Mouse (Mus musculus) layer of hippocampus, adult 2 months (tissue): Measurements from ENCODE around the gene Tbc1d17. TPM values are rescaled to one million over a fixed set of nuclear protein-coding genes. Genes with fewer than 3 reads are reported as not detected.

Source experiments
- DNase-seq, 2 experiments: peaks; one replicate each; pipeline ENCODE4 v3.0.0; 2022; ENCODE audit warnings: low spot score in 2 of 2
- H3K27ac ChIP-seq: fragments of 200-600 bp; 2 replicates; pipeline ENCODE4 v1.8.1; 2022
- H3K4me3 ChIP-seq: fragments of 200-600 bp; 2 replicates; pipeline ENCODE4 v1.8.1; 2022; ENCODE audit warnings: mild to moderate bottlenecking
- CTCF ChIP-seq: fragments of 200-600 bp; conservative IDR thresholded peaks from 2 replicates; pipeline ENCODE4 v1.8.1; 2022; ENCODE audit warnings: antibody characterized with exemption, mild to moderate bottlenecking, moderate library complexity
- long read RNA-seq, 2 experiments: library from polyadenylated mRNA; stranded (forward); transcript quantifications; one replicate each; pipeline ENCODE4 v2.0.0; 2021; ENCODE audit warnings: borderline mapping rate in 2 of 2
- total RNA-seq, 2 experiments: library from RNA; stranded (reverse); gene quantifications; 2 replicates each; pipeline ENCODE4 v1.2.3; 2021

Gene Tbc1d17
- 10 to 100 TPM; 69.0 to 81.3 TPM for total RNA-seq
- long read RNA-seq, experiment 1, full-length matches to known transcripts = 38 of 60 reads
- long read RNA-seq, experiment 1, partial matches to known transcripts = 7 of 60 reads
- long read RNA-seq, experiment 1, other reads (novel, unspliced or antisense) = 15 of 60 reads
- long read RNA-seq, experiment 2, full-length matches to known transcripts = 65 of 88 reads
- long read RNA-seq, experiment 2, partial matches to known transcripts = 6 of 88 reads
- long read RNA-seq, experiment 2, other reads (novel, unspliced or antisense) = 17 of 88 reads

DNA sequence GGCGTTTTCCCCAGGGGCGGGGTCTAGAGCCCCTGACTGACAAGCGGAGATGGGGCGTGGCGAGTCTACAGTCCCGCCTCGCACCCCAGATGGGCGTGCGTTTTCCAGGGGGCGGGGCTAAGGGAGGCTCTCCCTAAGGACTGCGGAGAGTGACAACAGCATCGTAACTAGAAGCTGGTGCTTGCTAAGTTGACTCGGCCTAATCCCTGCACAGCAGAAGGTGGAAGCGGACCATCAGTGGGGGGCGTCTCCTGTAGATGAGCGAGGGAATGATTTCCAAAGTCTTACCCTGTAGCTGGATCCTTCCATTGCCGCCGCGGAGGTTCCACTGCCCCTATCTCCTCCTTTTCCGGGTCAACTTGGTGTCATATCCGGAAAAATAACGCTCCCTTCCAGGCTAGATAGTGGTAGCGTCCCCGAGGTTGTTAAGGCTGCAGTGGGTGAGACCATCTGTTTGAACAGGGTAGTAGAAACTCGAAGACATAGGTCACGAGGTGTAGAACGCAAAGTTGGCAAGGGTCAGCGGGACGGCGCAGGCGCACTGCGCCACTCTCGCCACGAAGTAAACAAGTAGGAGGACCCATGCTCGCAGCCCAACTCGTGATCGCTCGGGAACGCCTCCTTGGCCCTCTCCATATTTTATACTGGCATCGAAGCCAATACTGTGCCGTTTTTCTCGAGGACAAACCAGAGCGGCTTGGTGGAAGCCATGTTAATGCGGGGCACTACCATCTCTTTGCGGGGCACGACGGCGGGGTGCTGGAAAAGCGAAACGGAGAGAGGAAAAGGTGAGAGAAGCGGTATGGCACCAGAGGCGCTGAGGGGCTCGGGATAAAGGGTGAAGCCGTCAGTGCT, at the start of gene Tbc1d17, which contains the start of gene Akt1s1:
Tbc1d17 (minus strand) TSS at position 519 of the 855 bp plus-strand sequence.
Akt1s1 (plus strand) TSS at position 431 of the 855 bp plus-strand sequence.
- H3K4me3 ChIP-seq = peak within 1 kb of the TSS; percentile 76
- peak within 1 kb of the TSS; percentile 99 for H3K27ac ChIP-seq
- TF ChIP-seq CTCF = no peak
- peak; percentile 100 for DNase-seq

DNA sequence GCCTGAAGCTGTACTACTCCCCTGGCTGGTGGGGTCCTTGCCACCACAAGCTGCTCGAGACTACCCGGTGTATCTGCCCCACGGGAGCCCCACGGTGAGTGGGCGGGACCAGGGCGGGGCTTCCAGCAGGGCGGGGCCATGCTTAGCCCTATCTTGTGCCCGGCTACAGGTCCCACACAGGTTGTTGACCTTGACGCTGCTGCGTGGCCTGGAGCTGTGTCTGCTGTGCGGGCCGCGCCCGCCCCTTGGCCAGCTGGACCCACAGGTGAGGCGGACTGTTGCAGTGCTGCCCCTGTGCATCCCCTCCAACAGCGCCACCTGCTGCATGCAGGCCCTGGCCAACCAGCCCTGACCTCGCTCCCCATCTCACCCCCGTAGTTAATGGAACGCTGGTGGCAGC, 49.7 kb upstream of the Tbc1d17 start:
- TF ChIP-seq CTCF = peak; percentile 58
- Histone ChIP-seq H3K4me3 (no peak overlapping the region), H3K27ac (peak overlapping the region; percentile 63; the same call in 1 of the 2 replicates)
- no peak for DNase-seq

GRCm38 (mm10) chr7:44896499-44896898, 47.6 kb upstream of the Tbc1d17 start:
- H3K27ac ChIP-seq = peak overlapping the region; percentile 99
- no peak for DNase-seq
- peak overlapping the region; percentile 84 for H3K4me3 ChIP-seq
- no peak for TF ChIP-seq CTCF

- peak within 1 kb of the TSS; percentile 99 for H3K27ac ChIP-seq
- H3K4me3 ChIP-seq = peak within 1 kb of the TSS; percentile 84
- peak; percentile 92 to 95 for DNase-seq
- peak; percentile 84 for TF ChIP-seq CTCF
Measured at GRCm38 (mm10) chr7:44895593-44896434, 46.9 kb upstream of the Tbc1d17 start, which contains the start of gene Fuz. Gene Fuz, plus strand, starts transcription at chr7:44896079.

DNA sequence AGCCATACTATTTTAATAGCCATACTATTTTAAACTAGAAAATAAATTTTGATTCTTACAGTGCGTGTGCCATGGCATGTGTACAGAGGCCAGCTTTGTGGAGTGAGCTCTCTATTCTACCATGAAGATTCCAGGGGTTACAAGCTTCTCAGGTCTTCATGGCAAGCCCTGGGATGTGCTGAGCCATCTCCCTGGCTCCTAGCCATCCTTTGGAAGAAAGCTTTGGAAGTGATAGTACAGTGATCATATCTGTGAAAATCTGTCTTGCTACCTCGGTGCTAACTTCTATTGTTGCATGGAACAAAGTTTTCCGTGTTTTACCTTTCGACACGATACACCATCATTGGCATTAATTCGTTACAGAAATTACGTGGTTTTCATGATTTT, 46.3 kb upstream of the Tbc1d17 start:
- Histone ChIP-seq H3K4me3 (peak overlapping the region; percentile 84), H3K27ac (peak overlapping the region; percentile 99)
- DNase-seq = no peak
- TF ChIP-seq CTCF = no peak

GRCm38 (mm10) chr7:44894175-44894574, 45.3 kb upstream of the Tbc1d17 start:
- H3K4me3 ChIP-seq = no peak overlapping the region
- no peak for TF ChIP-seq CTCF
- peak overlapping the region; percentile 99 for H3K27ac ChIP-seq
- no peak for DNase-seq

- no peak for TF ChIP-seq CTCF
- Histone ChIP-seq H3K27ac (peak overlapping the region; percentile 99), H3K4me3 (peak overlapping the region; percentile 95)
- DNase-seq = no peak
Measured at GRCm38 (mm10) chr7:44893197-44893596, 44.3 kb upstream of the Tbc1d17 start.

- peak within 1 kb of the TSS; percentile 95 for H3K4me3 ChIP-seq
- TF ChIP-seq CTCF = no peak
- peak within 1 kb of the TSS; percentile 99 for H3K27ac ChIP-seq
- DNase-seq = peak; percentile 89 to 97
Measured at GRCm38 (mm10) chr7:44892276-44892921, 43.5 kb upstream of the Tbc1d17 start, which contains the start of gene Med25. Gene Med25, minus strand, starts transcription at chr7:44892712.

DNA sequence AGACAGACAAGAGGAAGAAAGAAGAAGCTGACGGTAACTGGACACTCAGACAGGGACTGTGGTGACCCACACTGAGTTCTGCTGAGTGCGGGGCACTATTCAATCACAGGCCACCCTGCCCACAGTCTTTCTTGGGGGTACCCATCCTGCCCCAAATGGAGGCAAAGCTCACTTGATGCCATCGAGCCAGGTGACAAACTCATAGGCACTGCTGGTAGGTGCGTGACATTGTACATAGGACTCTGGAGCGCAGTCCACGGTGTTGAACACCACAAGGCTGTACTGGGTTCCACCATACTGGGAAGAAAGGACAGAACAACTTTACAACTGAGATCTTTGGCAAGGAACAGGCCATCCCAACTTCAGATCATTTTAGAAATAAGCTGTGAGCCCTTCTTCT, 42.7 kb upstream of the Tbc1d17 start:
- H3K4me3 ChIP-seq = peak overlapping the region; percentile 95
- TF ChIP-seq CTCF = no peak
- no peak for DNase-seq
- H3K27ac ChIP-seq = peak overlapping the region; percentile 99

- H3K27ac ChIP-seq = peak overlapping the region; percentile 99
- no peak for DNase-seq
Measured at GRCm38 (mm10) chr7:44890737-44891136, 41.9 kb upstream of the Tbc1d17 start.

DNA sequence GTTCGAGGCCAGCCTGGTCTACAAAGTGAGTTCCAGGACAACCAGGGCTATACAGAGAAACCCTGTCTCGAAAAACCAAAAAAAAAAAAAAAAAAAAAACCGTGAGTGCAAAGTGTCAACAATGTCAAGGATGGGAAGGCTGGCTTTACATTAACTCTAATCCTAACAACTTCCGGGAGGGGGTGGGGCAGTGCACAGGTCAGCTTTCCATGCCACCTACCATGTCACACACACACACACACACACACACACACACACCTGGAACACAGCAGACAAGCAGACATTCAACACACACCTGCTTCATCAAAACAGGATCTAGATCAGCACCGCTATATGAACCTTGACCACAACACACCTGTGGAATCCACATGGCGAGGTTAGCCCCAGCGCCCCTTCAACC, 41.3 kb upstream of the Tbc1d17 start:
- Histone ChIP-seq H3K4me3 (no peak overlapping the region; the same call in 1 of the 2 replicates), H3K27ac (peak overlapping the region; percentile 99; the same call in 1 of the 2 replicates)
- no peak for DNase-seq
- no peak for TF ChIP-seq CTCF

More at GRCm38 (mm10) chr7:44890737-44891136, 41.9 kb upstream of the Tbc1d17 start:
- peak overlapping the region; percentile 95 for H3K4me3 ChIP-seq
- no peak for TF ChIP-seq CTCF
